Mouse (Mus musculus) thymus, adult 2 months (tissue): Measurements from ENCODE around the gene Slc25a1. TPM values are rescaled to one million over a fixed set of nuclear protein-coding genes. Genes with fewer than 3 reads are reported as not detected.

ENCODE experiments used
- DNase-seq: peaks from one replicate; pipeline ENCODE4 v3.0.0; 2021
- H3K27ac ChIP-seq: fragments of 200-500 bp; 2 replicates; pipeline ENCODE4 v1.5.1; 2012; ENCODE audit warnings: low read length, control low read depth; ENCODE audit not compliant: control insufficient read depth, insufficient read depth
- H3K27me3 ChIP-seq: fragments of 200-500 bp; 2 replicates; pipeline ENCODE4 v1.6.1; 2012; ENCODE audit warnings: mild to moderate bottlenecking, low read length, moderate library complexity, mixed read lengths; ENCODE audit not compliant: control insufficient read depth, insufficient read depth
- H3K36me3 ChIP-seq: fragments of 200-500 bp; 2 replicates; pipeline ENCODE4 v1.6.1; 2012; ENCODE audit warnings: mild to moderate bottlenecking, low read length, moderate library complexity; ENCODE audit not compliant: control insufficient read depth, insufficient read depth
- H3K4me1 ChIP-seq: fragments of 200-500 bp; replicated peaks from 2 replicates; pipeline ENCODE4 v1.6.1; 2012; ENCODE audit warnings: low read length; ENCODE audit not compliant: control insufficient read depth, insufficient read depth
- H3K4me3 ChIP-seq: fragments of 200-500 bp; 2 replicates; pipeline ENCODE4 v1.5.1; 2012; ENCODE audit warnings: mild to moderate bottlenecking, low read length, control low read depth, moderate library complexity; ENCODE audit not compliant: control insufficient read depth, insufficient read depth
- CTCF ChIP-seq: fragments of 200-500 bp; IDR thresholded peaks from 2 replicates; pipeline ENCODE4 v1.5.1; 2012; ENCODE audit warnings: mild to moderate bottlenecking, control low read depth, low read length, moderate library complexity, borderline replicate concordance; ENCODE audit not compliant: control insufficient read depth, poor library complexity, insufficient read depth; ENCODE audit errors: extremely low read depth
- POLR2A ChIP-seq: fragments of 200-500 bp; IDR thresholded peaks from 2 replicates; pipeline ENCODE4 v1.6.1; 2012; ENCODE audit warnings: mild to moderate bottlenecking, low read length, control low read depth, moderate library complexity; ENCODE audit not compliant: control insufficient read depth, poor library complexity, insufficient read depth; ENCODE audit errors: extremely low read depth
- whole genome bisulfite sequencing: fragments of 180-500 bp; shearing (Covaris S2); methylation state at CpG from one replicate; pipeline ENCODE4 v1.1.7; 2018; 5-methylcytosine and 5-hydroxymethylcytosine counted together
- polyA plus RNA-seq: library from polyadenylated mRNA; depleted of rRNA; stranded (reverse); fragments of >200 nt; gene quantifications from 2 replicates; pipeline ENCODE4 v1.2.3, GENCODE M21; 2012

Slc25a1 gene
- polyA plus RNA-seq, 1 experiment: 126 TPM

- no peak within 1 kb of the TSS for H3K27ac ChIP-seq
- TF ChIP-seq POLR2A (no peak), CTCF (no peak)
- H3K4me3 ChIP-seq: no peak within 1 kb of the TSS
- peaks cover 26% of the 10 kb centered on the region for H3K36me3 ChIP-seq
- 95% methylated on average over 14 of the region's 14 CpGs for WGBS
- H3K27me3 ChIP-seq: no peaks in the 10 kb centered on the region
- no peaks in the 10 kb centered on the region for H3K4me1 ChIP-seq
- DNase-seq: no peak
Measured at GRCm38 (mm10) chr16:17898462-17898861, 29.6 kb downstream of the Slc25a1 start, which contains the start of the genes Dgcr2 and Tssk2. Gene Dgcr2, minus strand, starts transcription at chr16:17898562. Gene Tssk2, plus strand, starts transcription at chr16:17898637.

GRCm38 (mm10) chr16:17896091-17896490 lies 31.9 kb downstream of the Slc25a1 start:
- no peak overlapping the region for H3K27ac ChIP-seq
- H3K4me3 ChIP-seq: no peak overlapping the region
- H3K4me1 ChIP-seq: no peaks in the 10 kb centered on the region
- DNase-seq: no peak
- H3K36me3 ChIP-seq: peaks cover 4% of the 10 kb centered on the region
- TF ChIP-seq CTCF (no peak), POLR2A (no peak)
- no peaks in the 10 kb centered on the region for H3K27me3 ChIP-seq

GRCm38 (mm10) chr16:17893923-17894322 lies 34.1 kb downstream of the Slc25a1 start, which contains the start of gene Tssk1:
Gene Tssk1, plus strand, starts transcription at chr16:17894223.
- H3K4me1 ChIP-seq: peaks cover 12% of the 10 kb centered on the region
- H3K27me3 ChIP-seq: no peaks in the 10 kb centered on the region
- H3K27ac ChIP-seq: no peak within 1 kb of the TSS
- DNase-seq: no peak
- TF ChIP-seq CTCF (no peak), POLR2A (no peak)
- 91% methylated on average over 2 of the region's 2 CpGs for WGBS
- H3K4me3 ChIP-seq: no peak within 1 kb of the TSS
- H3K36me3 ChIP-seq: no peaks in the 10 kb centered on the region

- Histone ChIP-seq H3K27ac (no peak overlapping the region), H3K27me3 (no peaks in the 10 kb centered on the region), H3K4me1 (peaks cover 12% of the 10 kb centered on the region), H3K4me3 (no peak overlapping the region), H3K36me3 (no peaks in the 10 kb centered on the region)
- WGBS: 62% methylated on average over 3 of the region's 3 CpGs
- TF ChIP-seq POLR2A (no peak), CTCF (no peak)
- no peak for DNase-seq
Measured at GRCm38 (mm10) chr16:17892606-17893005, 35.4 kb downstream of the Slc25a1 start.

GRCm38 (mm10) chr16:17891567-17891959 lies 36.5 kb downstream of the Slc25a1 start, which contains the start of gene Gm20518:
Gene Gm20518, minus strand, starts transcription at chr16:17891671.
- Histone ChIP-seq H3K36me3 (no peaks in the 10 kb centered on the region), H3K27me3 (no peaks in the 10 kb centered on the region), H3K27ac (peak within 1 kb of the TSS; percentile 48), H3K4me3 (peak within 1 kb of the TSS; percentile 88), H3K4me1 (peaks cover 12% of the 10 kb centered on the region)
- DNase-seq: peak; percentile 100
- under 1% methylated on average over 38 of the region's 38 CpGs for WGBS
- TF ChIP-seq CTCF: no peak
- TF ChIP-seq POLR2A: peak; percentile 91

GRCm38 (mm10) chr16:17890917-17891566 lies 37.0 kb downstream of the Slc25a1 start:
- DNase-seq: peak; percentile 43
- Histone ChIP-seq H3K4me3 (peak overlapping the region; percentile 88), H3K4me1 (peaks cover 12% of the 10 kb centered on the region), H3K27ac (peak overlapping the region; percentile 48), H3K27me3 (no peaks in the 10 kb centered on the region), H3K36me3 (no peaks in the 10 kb centered on the region)
- under 1% methylated on average over 44 of the region's 44 CpGs for WGBS
- TF ChIP-seq POLR2A: no peak
- TF ChIP-seq CTCF: no peak
